8 mouse cellular contexts compared by ENCODE assay signal in the genomic region with DNA sequence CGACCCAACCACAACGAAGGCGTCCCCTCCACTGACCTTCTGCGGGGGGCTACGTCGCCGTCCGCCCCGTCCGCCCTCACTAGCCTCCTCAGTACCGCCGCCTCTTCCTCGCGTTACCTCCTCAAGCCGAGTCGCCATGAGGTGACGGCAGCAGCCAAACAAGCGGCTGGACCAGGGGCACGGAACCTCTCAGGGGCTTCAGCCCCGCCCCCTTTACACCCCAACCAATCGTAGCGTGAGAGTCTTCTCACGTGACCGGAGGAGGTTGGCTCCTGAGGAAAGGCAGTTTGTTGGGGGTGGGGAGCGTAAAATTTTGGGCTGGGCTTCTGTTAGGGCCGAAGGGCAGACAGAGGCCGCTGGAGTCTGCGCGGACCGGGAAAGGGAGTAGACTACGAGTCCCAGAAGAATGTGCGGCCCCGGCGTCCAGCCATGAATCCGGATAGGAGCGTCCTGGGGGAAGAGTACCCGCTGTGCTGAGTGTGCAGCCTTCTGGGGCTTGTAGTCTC. TPM values are rescaled to one million over a fixed set of nuclear protein-coding genes. Genes with fewer than 3 reads are reported as not detected.
DNase-seq lines count a peak whose midpoint lies in the region; ATAC-seq lines count a peak whose summit lies in the region.

A gene (minus strand): TSS at position 252 of the 506 bp plus-strand sequence.

- peak within 1 kb of the TSS; percentile 76 for H3K9ac ChIP-seq in hindbrain, embryonic 13.5 days

- no peak within 1 kb of the TSS for H3K27ac ChIP-seq in hindbrain, embryonic 13.5 days

- no peaks in the 10 kb centered on the region for H3K27me3 ChIP-seq in hindbrain, embryonic 13.5 days

- peak within 1 kb of the TSS; percentile 77 for H3K4me2 ChIP-seq in hindbrain, embryonic 13.5 days

- H3K4me1 ChIP-seq in hindbrain, embryonic 13.5 days (replicated peaks), result peaks cover 6% of the 10 kb centered on the region; the same call in 1 of the 2 replicates

- H3K9me3 ChIP-seq in hindbrain, embryonic 13.5 days, result no peaks in the 10 kb centered on the region

- 18% methylated on average over 37 of the region's 37 CpGs for WGBS in hindbrain, embryonic 13.5 days

- no peaks in the 10 kb centered on the region for H3K36me3 ChIP-seq in hindbrain, embryonic 13.5 days

- ATAC-seq in hindbrain, embryonic 13.5 days (ENCODE audit: low FRiP score), result peak; percentile 99

- peak; percentile 97 for DNase-seq in NIH3T3 (ENCODE audit: low read depth)
- peak; percentile 96 to 98 for DNase-seq in cerebellum, postnatal 10 days
- DNase-seq in frontal cortex, postnatal 10 days (ENCODE audit: low spot score in 2 of 2), result peak; percentile 93 to 96
- DNase-seq in layer of hippocampus, postnatal 25 days (ENCODE audit: extremely low spot score in 1 of 2, low spot score in 1 of 2), result peak; percentile 67 to 71
- peak; percentile 98 for DNase-seq in lung, postnatal 25 days (ENCODE audit: low spot score)
- DNase-seq in retina, embryonic 14.5 days (ENCODE audit: low spot score), result peak; percentile 94
- peak; percentile 88 for DNase-seq in thymus, postnatal 4 days

- H3K4me3 ChIP-seq in hindbrain, embryonic 13.5 days, result peak within 1 kb of the TSS; percentile 57

RNA-seq across cellular contexts. Expression of the gene that starts here (rescaled TPM):
- polyA plus RNA-seq in hindbrain, embryonic 13.5 days (2015; fragmentation: Nextera tagmentation; extraction: Ambion mirVana), result 13.3 and 14.1 TPM in 2 replicates
- total RNA-seq in layer of hippocampus, postnatal 25 days (2021), result 10 to 100 TPM; 20.1 to 21.9 TPM
